Mouse (Mus musculus): ENCODE data around the gene Plb1. TPM values are rescaled to one million over a fixed set of nuclear protein-coding genes. Genes with fewer than 3 reads are reported as not detected.

Plb1 gene
- polyA plus RNA-seq, 1 experiment: not detected

DNA sequence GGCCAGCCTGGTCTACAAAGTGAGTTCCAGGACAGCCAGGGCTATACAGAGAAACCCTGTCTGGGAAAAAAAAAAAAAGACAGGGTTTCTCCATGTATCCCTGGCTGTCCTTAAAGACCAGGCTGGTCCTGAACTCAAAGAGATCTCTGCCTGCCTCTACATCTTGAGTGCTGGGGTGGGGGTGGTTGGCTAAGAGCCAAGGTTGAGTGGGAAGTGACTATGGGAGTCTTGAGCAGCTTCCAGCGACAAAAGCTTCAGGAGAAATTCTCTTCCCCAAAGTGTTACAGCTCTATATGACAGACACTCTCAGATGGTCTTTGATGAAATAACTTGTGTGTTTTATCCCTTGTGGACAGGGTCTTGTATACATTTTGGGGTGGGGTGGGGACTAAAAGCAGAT lies 136.9 kb downstream of the Plb1 start:
- Histone ChIP-seq H3K4me1 (ENCODE audit: control insufficient read depth, insufficient read depth, insufficient read length, low read length) (no peaks in the 10 kb centered on the region), H3K27ac (replicated peaks; ENCODE audit: low read depth, low read length) (no peak overlapping the region), H3K4me3 (ENCODE audit: insufficient read depth, low read depth, low read length) (no peak overlapping the region)

- Histone ChIP-seq H3K4me1 (ENCODE audit: control insufficient read depth, insufficient read depth, insufficient read length, low read length) (no peaks in the 10 kb centered on the region), H3K27ac (replicated peaks; ENCODE audit: low read depth, low read length) (no peak overlapping the region), H3K4me3 (ENCODE audit: insufficient read depth, low read depth, low read length) (no peak overlapping the region)
Observed at GRCm38 (mm10) chr5:32371239-32371638, 138.7 kb downstream of the Plb1 start.

DNA sequence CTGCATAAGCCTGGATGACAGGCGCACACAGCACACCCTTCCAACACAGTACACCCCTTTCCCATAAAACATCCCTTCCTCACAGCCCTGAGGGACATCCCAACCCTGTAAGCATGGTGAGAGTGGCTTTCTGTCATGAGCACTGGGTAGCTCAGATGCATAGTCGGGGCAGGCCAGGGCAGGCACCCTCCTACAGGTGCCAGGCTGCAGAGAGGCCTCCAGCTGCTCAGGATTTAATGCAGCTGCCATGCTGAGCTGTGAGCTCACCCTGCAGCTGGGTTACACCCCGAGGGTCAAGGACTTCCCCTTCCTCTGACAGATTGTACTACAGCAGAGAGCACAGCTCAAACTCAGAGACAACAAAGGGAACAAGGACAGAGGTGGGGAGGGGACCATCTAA lies 146.0 kb downstream of the Plb1 start:
- H3K27ac ChIP-seq (replicated peaks; ENCODE audit: low read depth, low read length): no peak overlapping the region
- H3K4me3 ChIP-seq (ENCODE audit: insufficient read depth, low read depth, low read length): no peak overlapping the region
- H3K4me1 ChIP-seq (ENCODE audit: control insufficient read depth, insufficient read depth, insufficient read length, low read length): no peaks in the 10 kb centered on the region

GRCm38 (mm10) chr5:32388656-32389055 lies 156.1 kb downstream of the Plb1 start:
- no peaks in the 10 kb centered on the region for H3K4me1 ChIP-seq (ENCODE audit: control insufficient read depth, insufficient read depth, insufficient read length, low read length)
- no peak overlapping the region for H3K27ac ChIP-seq (replicated peaks; ENCODE audit: low read depth, low read length)
- no peak overlapping the region for H3K4me3 ChIP-seq (ENCODE audit: insufficient read depth, low read depth, low read length)

DNA sequence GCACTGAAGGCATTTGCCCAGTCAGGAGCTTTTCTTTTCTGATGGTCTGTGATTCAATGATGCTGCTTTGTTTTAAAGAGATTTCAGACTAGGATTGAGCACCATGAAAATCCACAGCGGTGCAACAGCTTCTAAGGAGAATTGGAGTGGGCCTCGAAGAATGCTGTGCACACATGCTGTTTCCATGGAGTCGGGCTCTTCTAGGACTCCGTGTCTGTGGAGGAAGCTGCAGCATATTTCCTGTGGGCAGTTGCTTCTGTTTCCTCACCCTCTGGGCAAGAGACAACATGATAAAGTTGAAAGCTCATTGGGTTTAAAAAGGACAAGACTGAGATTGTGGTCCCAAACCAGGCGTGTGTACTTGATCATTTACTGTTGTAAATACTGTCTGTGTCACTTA lies 157.8 kb downstream of the Plb1 start:
- H3K27ac ChIP-seq (replicated peaks; ENCODE audit: low read depth, low read length): no peak overlapping the region
- no peak overlapping the region for H3K4me3 ChIP-seq (ENCODE audit: insufficient read depth, low read depth, low read length)
- H3K4me1 ChIP-seq (ENCODE audit: control insufficient read depth, insufficient read depth, insufficient read length, low read length): peaks cover 4% of the 10 kb centered on the region; the same call in 1 of the 2 replicates

- no peak overlapping the region for H3K4me3 ChIP-seq (ENCODE audit: insufficient read depth, low read depth, low read length)
- no peak overlapping the region for H3K27ac ChIP-seq (replicated peaks; ENCODE audit: low read depth, low read length)
- H3K4me1 ChIP-seq (ENCODE audit: control insufficient read depth, insufficient read depth, insufficient read length, low read length): peaks cover 14% of the 10 kb centered on the region; the same call in 1 of the 2 replicates
Observed at GRCm38 (mm10) chr5:32392281-32392680, 159.8 kb downstream of the Plb1 start.

- H3K4me3 ChIP-seq (ENCODE audit: insufficient read depth, low read depth, low read length): no peak overlapping the region
- H3K27ac ChIP-seq (replicated peaks; ENCODE audit: low read depth, low read length): peak overlapping the region; percentile 65
- H3K4me1 ChIP-seq (ENCODE audit: control insufficient read depth, insufficient read depth, insufficient read length, low read length): peaks cover 25% of the 10 kb centered on the region
Observed at GRCm38 (mm10) chr5:32394586-32394985, 162.1 kb downstream of the Plb1 start.

- no peak overlapping the region for H3K4me3 ChIP-seq (ENCODE audit: insufficient read depth, low read depth, low read length)
- H3K4me1 ChIP-seq (ENCODE audit: control insufficient read depth, insufficient read depth, insufficient read length, low read length): peaks cover 25% of the 10 kb centered on the region
- peak overlapping the region; percentile 92 for H3K27ac ChIP-seq (replicated peaks; ENCODE audit: low read depth, low read length)
Observed at GRCm38 (mm10) chr5:32395101-32395892, 162.8 kb downstream of the Plb1 start.

DNA sequence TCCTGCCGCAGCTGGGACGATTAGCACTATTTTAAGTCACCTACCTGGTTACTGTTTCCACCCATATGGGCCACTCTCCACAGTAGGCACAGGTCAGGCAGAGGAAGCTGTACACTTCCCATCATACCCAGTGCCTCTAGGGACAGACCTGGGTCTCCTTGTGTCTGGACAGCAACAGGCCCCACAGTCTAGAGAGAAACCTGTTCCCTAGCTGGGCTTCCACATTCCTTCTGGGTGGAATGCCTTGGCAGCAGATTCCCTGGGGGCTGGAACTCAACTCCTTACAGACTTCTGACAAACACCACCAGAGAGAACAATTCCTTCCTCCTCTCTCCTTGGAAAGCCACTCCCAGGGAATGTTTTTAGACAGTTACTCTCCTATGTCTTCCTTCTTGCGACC lies 165.2 kb downstream of the Plb1 start:
- Histone ChIP-seq H3K4me1 (ENCODE audit: control insufficient read depth, insufficient read depth, insufficient read length, low read length) (peaks cover 26% of the 10 kb centered on the region), H3K27ac (replicated peaks; ENCODE audit: low read depth, low read length) (peak overlapping the region; percentile 7), H3K4me3 (ENCODE audit: insufficient read depth, low read depth, low read length) (no peak overlapping the region)

DNA sequence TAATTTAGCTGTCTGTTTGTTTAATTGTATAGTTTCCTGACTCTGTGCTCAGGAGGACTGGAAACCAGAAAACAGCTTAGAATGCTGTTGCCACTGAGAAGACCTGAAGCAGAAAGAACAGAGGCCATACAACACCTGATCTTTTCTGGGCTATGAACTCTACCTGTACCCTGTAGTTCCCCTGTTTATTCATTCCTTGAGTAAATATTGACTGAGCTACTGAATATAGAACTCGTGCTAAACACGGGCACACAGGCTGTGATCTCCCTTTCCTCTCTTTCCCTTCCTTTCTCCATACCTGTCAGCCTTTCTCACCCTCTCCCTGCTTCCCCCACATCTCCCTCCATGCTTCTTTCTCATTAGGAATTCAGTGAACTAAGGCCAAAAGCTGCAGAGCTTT lies 168.4 kb downstream of the Plb1 start:
- no peak overlapping the region for H3K27ac ChIP-seq (replicated peaks; ENCODE audit: low read depth, low read length)
- no peak overlapping the region for H3K4me3 ChIP-seq (ENCODE audit: insufficient read depth, low read depth, low read length)
- peaks cover 18% of the 10 kb centered on the region for H3K4me1 ChIP-seq (ENCODE audit: control insufficient read depth, insufficient read depth, insufficient read length, low read length)

DNA sequence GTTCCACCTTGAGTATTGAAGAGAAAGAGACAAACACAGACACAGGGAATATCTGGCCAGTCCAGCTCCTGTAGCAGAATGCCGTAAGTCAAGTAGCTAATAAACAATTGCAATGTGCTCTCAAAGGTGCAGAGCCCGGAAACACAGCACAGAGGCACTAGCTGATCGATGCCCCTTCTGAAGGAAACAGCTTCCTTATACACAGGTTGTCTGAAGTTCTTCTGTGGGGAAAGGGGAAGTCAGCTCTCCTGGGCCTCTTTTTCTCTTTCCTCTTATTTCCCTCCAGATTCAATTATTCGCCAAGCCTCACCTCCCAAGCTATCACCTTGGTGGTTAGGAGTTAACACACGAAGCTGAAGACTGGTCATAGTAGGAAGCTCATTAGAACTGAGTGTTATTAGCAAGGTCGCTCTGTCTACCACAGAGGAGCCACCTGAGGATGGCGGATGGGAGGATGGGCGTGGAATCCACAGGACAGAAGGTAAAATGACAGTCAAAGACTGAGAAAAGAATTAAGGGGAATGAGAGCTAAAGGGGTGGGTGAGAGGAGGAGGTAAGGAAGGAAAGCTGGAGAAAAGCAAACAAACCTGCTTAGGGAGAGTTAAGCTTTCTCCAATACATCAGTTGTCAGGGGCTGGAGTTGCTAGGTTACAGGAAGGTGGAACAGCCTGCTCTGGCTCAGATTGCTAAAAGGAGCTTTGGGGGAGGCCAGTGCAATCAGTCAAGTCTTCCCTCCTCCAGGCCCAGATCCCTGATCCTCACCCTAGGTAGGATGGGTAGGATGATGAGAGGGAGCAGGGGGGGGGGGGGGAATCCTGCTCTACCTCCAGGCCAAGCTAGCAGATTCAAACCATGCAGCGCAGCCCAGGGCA lies 170.8 kb downstream of the Plb1 start:
- Histone ChIP-seq H3K4me1 (ENCODE audit: control insufficient read depth, insufficient read depth, insufficient read length, low read length) (peaks cover 3% of the 10 kb centered on the region; the same call in 1 of the 2 replicates), H3K4me3 (ENCODE audit: insufficient read depth, low read depth, low read length) (no peak overlapping the region), H3K27ac (replicated peaks; ENCODE audit: low read depth, low read length) (no peak overlapping the region)

DNA sequence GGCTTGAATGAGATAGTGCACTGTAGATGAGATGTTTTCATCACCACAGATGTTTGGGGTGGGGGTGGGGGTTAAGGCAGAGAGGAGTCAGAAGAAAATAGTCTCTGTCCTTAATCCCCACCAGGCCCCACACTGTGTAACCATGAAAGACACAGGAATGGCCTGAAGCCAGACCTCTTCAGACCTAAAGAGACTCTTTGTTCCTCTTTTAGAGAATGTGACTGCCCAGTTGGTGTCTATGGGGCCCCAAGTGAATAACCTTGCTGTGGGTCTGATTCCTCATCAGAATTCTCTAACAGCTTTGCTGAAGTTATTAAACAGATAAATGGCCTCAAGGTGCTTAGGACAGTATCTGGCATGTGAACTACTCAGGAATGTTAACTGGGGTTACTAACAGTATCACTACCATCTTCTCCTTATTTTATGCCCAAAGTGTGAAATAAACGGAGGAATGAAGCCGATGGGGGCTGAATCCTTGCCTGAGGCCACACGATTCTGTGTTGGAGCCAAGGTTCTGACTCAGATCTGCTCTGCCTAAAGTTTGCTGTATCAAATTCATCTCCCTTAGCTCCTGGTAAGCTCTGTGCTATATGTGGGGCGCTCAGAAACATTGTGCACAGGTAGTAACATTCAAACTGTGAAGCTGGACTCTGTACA lies 172.8 kb downstream of the Plb1 start:
- no peak overlapping the region for H3K27ac ChIP-seq (replicated peaks; ENCODE audit: low read depth, low read length)
- peaks cover 18% of the 10 kb centered on the region for H3K4me1 ChIP-seq (ENCODE audit: control insufficient read depth, insufficient read depth, insufficient read length, low read length)

GRCm38 (mm10) chr5:32408771-32409170 lies 176.3 kb downstream of the Plb1 start:
- H3K4me3 ChIP-seq (ENCODE audit: insufficient read depth, low read depth, low read length): no peak overlapping the region
- peak overlapping the region; percentile 74 for H3K27ac ChIP-seq (replicated peaks; ENCODE audit: low read depth, low read length)
- H3K4me1 ChIP-seq (ENCODE audit: control insufficient read depth, insufficient read depth, insufficient read length, low read length): peaks cover 40% of the 10 kb centered on the region

More for the DNA sequence above, 172.8 kb downstream of the Plb1 start:
- H3K4me3 ChIP-seq (ENCODE audit: insufficient read depth, low read depth, low read length): no peak overlapping the region

GRCm38 (mm10) chr5:32409747-32410146 lies 177.2 kb downstream of the Plb1 start:
- Histone ChIP-seq H3K4me1 (ENCODE audit: control insufficient read depth, insufficient read depth, insufficient read length, low read length) (peaks cover 47% of the 10 kb centered on the region), H3K27ac (replicated peaks; ENCODE audit: low read depth, low read length) (peak overlapping the region; percentile 49), H3K4me3 (ENCODE audit: insufficient read depth, low read depth, low read length) (no peak overlapping the region)
